Mouse (Mus musculus) adrenal gland, adult 2 months (tissue): Measurements from ENCODE around the gene Ccnf. TPM values are rescaled to one million over a fixed set of nuclear protein-coding genes. Genes with fewer than 3 reads are reported as not detected.

Experiments used
- DNase-seq: peaks from one replicate; pipeline ENCODE4 v3.0.0; 2021
- polyA plus RNA-seq: library from polyadenylated mRNA; depleted of rRNA; stranded (reverse); fragments of >200 nt; gene quantifications from 2 replicates; pipeline ENCODE4 v1.2.3, GENCODE M21; 2012
- total RNA-seq, 2 experiments: library from RNA; stranded (reverse); gene quantifications; 2 replicates each; pipeline ENCODE4 v1.2.3; 2021

The Ccnf gene
- total and polyA plus RNA-seq, 3 experiments = 1.8 to 4.0 (median 1.9) TPM

DNA sequence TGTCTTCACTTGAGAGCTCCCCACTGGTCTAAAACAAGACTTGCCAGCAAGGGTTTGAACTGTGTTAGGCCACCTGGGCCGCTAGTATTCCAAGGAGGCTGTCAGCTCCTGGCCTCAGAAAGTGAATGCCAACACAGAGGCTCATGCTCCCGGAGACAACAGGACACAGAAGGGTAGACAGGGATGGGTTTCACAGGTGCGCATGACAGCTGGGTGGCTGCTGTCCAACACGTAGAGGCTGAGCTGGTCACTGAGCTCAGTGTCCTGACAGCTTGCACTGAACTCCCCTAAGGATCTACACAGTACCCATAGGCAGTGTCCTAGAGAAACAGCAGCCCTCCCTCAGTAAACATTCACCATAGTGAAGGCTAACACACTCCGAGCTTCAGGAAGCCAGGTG, 27.8 kb downstream of the Ccnf start:
- DNase-seq = no peak

DNA sequence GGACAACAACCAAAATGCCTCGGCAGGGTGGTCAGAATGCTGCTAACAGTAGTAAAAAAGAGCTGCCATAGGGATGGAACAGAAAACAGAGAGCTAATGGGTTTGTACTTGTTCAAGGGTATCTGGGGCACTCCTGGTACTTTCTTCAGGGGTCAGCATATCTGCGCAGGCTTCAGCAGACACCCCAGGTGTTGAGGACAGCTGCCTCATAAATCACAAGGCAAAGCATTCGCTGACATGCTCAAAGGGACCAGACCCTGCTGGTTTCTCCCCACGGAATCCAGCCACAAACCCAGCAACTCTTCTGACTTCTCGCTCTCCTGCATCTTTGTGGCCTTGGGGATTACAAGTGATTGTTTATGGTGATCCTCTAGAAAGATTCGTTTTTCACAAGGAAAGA, 28.6 kb downstream of the Ccnf start:
- no peak for DNase-seq

DNA sequence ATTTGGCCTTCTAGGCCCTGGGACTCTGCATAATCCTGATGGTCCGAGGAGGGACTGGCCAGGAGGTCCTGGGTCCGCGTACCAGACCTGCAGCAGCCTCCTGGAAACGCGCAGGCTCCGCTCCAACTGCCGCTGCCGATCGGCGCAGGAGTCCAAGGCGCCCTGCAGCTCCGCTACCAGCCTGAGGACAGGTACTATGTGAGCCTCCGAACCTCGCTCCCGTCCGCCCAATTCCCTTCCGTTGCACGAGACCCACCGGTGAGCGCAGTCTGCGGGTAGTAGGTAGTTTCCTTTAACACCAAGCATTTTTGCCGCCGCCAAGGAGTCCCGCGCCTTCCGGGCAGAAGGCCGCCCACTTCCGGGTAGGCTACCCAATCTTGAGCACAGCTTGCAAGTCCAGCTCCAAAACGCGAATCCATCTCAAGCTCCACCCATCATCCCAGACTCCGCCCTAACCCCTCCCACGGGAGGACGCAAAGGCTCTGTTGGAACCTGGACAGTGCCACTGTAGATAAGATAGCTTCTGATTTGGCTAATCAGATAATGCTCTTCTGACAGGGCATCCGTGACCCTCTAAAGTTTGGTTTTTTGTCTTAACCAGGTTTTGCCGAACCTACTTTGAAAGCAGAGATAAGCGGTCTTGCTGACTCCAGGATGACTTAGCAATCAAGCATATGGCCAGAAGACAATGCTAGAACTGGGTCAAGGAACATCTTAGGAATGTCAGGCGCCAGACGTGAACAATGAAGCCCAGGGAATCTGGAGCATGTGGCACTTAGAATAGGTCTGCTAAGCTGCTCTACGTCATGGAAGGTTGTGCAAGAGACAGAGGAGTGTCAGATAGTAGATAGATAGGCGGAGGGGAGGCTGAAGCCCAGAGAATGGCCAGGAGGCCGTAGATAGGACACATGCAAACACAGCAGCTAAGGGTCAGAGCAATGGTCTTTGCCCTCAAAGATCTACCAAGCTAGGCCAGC, 30.6 kb downstream of the Ccnf start, which contains the start of gene Tedc2:
Tedc2 (minus strand) TSS at position 417 of the 977 bp plus-strand sequence.
- DNase-seq = peak; percentile 98

DNA sequence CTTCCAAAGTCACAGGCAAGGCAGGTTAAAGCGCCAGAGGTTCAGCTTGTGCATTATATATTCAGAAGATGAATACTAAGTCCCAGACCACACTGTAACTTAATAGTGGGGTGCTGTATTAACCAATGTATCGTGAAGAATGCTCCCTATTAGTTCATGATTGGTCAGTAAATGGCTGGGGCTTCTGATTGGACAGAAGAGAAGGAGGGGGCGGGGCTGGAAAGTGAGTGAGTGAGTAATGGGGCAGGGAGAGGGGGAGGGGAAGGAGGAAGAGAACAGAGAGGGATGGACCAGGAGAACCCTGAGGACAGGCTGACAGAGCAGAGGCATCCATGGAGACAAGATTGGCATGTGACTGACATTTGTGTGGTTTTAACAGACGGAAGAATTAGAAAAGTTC, 34.4 kb downstream of the Ccnf start:
- DNase-seq = no peak

DNA sequence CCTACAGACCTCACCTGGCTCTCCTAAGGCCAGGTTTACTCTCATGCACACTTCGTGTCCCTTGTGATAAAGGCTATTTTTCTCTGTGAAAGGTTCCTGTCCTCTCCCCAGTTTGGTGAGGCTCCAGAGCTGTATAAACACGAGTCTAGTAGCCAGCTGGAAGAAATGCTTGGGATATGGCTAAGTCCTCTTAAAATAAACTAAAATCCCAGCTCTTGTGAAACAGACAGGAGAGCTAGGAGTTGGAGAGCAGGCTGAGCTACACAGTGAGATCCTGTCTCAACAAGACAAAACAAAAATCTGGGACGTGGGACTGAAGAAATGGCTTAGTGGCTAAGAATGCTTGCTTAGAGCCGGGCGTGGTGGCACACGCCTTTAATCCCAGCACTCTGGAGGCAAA, 38.1 kb downstream of the Ccnf start:
- DNase-seq = no peak

DNA sequence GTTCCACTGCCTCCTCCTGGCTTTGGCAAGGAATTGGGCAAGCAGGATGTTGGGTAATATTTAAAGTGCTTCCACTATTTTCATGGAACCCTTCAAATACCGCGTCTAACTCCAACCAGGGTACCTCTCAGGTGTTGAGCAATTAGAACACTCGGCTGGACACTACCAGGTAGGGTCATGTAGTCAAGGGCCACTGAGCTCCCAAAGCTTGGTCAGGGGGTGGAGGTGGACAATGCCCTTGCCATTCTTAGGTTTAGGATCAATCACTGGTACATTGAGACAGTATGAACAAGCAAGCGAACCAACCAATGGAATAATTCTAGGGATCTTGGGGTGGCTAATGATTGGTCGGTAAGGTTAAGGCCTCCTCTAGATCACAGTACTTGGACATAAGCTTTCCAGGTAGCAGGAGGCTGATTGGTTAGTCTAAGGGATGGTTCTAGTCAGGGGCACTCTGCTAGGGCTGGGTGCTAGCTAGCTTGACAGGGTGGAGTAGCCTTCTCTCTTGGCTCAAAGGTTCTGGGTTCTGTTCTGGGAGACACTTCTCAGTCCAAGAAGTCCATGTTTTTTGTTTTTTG, 38.8 kb downstream of the Ccnf start:
- DNase-seq = no peak

DNA sequence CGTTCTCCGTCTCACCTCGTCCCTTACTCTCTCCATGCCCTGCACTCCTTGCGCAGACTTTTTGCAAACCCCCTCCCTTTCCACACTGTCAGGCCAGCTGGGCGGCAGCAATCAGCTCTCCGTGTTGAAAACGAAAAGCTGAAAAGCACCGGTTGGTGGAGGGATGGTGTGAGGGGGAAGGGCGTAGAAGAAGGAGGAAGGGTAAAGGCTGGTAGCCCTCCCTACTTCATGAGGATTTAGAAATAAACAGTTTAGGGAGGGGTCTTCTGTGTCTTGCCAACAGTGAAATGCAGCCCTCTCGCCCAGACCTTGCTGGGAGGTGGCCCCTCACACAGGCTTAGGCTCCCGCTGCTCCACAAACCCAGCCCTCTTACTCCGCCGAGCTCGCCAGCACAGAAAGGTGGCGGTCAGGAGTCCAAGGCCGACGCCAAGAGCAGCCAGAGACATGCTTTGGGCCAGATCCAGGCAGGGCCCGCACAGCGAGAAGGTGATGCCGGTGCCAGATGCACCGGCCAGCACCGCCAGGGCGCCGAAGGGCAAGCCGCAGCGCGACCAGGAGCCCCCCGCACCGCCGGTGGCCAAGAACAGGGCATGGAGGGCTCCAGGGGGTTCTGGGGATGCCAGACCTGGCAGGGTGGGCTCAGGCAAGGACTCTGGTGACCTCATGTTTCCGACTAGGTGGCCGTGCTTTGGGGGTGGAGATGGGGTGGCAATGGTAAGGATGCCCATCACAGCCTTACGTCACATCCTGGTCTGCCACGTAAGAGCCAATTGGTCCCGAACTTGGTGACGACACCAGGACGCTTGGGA, 39.4 kb downstream of the Ccnf start:
- DNase-seq = peak; percentile 81

DNA sequence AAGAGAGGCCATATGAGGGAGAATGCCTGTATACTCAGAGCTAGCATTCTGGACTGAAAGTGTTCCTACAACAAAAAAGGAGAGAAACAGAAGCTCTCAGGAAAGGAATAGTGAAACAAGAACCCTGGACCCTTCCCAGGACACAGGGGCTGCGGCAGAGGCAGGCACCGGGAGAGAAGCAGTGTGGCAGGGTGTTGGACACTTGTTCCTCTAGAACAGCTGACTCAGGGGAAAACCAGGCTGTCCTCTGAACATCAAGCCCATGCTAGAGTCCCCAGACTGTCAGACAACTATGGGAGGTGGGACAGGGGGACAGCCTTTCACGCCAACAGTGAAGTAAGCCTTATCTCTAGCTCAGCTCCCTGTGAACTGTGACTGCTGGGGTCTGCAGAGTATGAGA, 40.7 kb downstream of the Ccnf start:
- DNase-seq = no peak

DNA sequence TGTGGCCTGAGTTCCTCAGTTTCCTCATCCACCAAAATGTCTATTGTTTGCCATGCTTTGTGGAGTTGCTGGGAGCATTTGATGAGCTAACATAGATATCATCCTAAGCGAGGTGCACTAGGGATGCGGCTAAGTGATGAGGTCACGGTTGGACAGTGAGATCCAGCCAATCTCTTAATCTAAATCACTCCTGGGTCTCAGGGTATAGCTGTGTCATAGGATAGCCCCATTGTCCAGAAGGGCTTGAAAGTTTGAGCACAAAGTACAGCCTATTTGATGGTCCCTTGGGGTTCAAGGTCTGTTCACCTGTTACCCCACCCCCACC, 41.4 kb downstream of the Ccnf start:
- no peak for DNase-seq

DNA sequence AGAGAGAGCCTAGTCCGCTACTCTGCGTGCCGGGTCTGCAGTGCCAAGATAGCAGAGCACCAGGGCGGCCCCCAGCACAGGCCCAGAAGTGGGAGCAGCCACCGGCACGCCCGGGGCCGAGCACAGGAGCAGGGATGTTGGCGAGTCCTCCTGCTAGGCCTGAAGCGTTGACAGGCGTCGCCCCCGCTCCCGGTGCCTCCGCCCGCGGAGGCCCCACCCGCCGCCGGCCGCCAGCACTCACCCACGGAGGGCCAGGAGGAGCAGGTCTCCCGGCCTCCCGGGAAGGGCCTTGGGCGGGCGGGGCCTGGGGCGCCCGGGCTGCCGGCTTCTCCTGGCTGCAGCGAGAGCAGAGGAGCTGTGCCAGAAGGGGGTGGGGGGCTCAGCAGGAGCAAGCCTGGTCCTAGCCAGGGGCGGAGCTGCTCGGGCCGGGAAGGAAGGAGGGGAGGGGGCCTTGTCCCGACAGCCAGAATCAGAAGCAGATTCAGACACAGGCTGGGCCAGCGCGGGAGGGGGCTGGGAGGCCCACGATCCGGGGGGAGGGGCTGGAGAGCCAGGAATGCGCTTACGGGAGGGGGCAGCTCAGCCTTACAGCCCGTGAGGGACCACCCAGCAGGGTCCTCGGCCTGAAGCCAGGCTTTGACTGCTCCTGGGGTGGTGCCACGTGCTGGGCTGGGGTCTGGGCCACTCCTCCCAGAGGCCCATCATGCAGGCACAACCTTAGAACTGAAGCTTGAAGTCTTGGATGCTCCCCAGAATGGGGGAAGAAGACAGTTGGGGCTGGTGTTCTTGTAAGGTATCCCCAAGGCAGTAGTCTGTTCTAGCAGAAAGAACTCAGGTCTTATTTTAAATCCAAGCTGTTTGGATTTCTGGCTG, 42.0 kb downstream of the Ccnf start, which contains the start of gene Ntn3:
Ntn3 (minus strand) TSS at position 489 of the 873 bp plus-strand sequence.
- peak; percentile 74 for DNase-seq

DNA sequence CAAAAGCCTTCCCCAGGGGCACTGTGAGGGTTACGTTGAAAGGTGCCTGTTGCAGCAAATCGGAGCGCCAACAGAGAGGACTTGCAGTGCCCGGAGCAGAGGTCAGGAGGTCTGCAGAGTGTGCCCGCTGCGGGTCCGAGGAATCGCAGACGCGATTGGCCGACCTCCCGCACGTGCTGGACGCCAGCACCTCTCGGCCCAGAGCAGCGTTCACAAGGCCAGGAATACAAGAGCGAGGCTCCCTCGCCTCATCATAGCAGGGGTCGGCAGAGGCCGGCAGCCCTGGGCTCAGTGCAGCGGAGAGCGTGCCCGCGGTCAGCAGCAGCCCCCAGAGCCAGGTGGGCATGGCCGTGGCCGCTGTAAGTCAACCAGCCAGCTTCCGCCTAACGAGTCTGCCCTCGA, 42.6 kb downstream of the Ccnf start:
- DNase-seq = no peak

DNA sequence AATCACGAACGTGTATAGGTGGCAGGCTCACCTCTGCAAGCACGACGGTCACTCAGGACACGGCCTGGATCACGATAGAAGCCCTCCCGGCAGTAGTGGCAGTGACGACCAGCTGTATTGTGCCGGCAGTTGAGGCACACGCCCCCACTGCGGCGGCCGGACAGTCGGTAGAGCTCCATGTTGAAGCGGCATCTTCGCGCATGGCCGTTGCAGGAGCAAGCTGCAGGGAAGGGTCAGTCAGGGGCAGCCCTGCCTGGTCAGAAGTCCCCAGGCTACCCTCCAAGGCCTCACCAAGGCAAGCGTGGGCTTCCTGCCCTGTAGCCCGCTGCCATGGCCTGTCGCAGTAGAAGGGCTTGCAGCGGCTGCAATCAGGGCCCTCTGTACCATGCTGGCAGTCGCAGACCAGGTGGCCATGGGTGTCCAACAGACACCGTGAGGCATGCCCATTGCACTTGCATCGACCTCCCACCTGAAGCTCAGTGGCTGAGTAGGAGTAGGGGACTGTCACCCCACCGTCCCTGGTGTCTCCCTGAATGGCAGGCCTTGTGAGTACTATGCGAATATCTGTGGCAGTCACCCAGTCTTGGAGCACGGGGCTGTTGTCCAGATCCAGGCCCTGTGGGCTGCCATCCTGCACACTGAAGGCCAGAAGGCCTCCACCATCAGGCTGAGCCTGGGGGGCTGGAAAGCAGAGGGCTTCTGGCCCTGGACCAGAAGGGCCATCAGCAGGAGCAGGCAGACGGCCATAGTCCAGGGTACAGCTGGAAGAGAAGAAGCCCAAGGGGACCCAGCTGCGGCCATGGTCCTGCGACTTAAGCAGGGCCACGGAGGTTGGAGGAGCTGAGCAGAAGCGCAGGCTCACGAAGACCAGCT, 43.3 kb downstream of the Ccnf start:
- no peak for DNase-seq

DNA sequence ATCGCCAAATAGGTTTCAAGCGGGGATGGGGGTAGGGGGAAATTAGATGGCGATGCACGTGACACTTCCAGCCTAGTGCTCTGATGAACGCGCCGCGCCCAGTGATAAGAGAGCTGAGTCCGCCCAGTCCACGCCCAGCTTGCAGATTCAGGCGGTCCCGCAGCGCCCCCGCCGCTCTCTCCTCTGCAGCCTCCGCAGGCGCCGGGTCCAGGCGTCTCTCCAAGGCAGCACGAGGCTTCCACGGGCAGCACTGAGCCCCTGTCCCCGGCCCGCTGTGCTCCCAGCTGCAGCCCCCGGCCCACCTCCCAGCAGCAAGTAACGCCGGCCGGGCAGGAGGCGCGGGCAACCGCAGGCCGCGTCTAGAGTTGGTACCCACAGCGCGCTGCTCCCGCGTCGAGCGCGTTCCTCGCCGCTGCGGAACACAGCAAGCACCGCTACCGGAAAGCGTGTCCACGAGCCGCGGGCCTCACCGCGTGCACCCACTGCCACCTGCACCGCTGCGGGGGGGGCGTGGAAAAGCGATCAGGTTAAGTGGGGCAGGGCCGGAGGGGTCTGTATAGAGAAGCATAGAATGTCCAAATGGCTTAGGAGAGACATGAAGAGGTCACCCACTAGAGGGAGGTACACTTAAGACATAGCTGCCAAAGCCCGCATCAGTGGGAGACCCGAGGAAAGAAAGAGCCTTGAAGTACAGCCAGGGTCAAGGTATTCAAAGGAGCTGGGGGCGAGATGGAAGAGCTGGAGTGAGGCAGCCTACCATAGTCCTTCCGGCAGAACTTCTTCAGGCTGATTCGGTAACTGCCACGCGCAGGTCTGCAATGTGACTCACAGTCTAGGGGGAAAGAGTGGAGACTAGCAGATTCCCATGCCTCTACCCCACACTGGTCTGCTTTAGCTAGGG, 44.6 kb downstream of the Ccnf start:
- peak; percentile 76 for DNase-seq

DNA sequence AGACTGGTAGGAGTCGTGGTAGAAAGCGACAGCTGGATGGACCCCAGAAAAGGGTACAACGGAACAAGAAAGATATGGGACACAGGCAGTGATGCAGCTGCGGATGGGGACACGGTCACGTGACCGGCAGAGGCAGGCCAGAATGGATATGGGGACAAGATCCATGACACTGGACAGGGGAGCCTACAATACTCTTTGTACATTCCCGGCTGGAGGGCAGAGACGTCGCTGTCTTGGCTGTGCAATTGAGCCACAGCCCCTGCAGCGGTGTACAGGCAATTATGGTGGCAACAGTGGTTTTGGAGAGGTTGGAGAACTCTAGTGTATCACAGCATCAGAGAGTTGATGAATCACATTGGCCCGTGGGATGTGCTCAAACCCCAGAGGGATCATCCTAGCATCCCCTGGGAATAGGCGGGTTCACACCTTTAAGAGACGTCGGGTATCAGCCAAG, 45.3 kb downstream of the Ccnf start:
- DNase-seq = no peak

DNA sequence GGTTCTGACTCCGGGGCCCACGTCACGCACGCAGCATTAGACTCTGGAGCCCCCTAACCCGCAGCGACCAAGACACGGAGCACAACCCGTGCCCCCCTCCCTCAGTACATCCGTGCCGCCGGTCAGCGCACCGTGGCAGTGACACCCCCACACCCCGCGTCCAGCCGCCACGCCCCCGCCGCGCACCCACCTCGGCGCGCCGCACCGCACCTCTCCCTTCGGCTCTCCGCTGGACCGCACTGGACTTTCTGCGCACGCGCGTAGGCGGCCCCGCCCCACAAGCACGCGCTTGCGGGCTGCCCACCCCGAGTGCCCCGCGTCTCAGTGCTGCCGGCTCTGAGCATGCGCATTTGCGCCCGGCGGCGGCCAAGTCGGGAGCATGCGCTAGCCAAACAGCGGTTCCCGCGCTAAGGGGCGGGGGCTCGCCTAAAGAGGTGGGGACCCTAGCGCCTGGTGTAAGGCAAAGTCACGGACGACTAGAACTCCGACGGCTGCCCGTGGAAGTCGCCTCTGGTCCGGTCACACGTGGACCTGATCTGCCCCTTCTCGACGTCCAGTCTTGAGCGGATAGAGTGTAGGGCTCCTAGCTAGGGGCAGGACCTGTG, 45.9 kb downstream of the Ccnf start, which contains the start of gene Tbc1d24:
Tbc1d24 (minus strand) TSS at position 279 of the 605 bp plus-strand sequence.
- peak; percentile 97 for DNase-seq

DNA sequence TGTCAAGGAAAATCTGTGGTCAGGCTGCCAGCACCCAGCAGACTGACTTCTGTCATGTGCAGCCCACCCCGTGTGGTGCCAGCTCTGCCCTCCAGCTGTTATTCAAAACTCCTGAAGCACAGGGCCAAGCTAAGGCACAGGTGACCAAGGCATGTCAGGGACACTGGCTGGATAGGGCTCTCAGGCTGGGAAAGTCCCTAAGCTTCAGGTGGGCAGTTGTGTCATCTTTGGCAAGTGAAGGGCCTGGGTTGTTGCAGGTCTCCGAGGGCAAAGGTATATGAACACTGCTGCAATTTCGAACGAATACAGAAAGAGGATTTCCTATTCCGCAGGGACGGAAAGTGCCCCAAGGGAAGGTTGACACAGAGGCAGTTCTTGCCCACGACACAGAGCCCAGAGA, 46.4 kb downstream of the Ccnf start:
- DNase-seq = peak; percentile 53

DNA sequence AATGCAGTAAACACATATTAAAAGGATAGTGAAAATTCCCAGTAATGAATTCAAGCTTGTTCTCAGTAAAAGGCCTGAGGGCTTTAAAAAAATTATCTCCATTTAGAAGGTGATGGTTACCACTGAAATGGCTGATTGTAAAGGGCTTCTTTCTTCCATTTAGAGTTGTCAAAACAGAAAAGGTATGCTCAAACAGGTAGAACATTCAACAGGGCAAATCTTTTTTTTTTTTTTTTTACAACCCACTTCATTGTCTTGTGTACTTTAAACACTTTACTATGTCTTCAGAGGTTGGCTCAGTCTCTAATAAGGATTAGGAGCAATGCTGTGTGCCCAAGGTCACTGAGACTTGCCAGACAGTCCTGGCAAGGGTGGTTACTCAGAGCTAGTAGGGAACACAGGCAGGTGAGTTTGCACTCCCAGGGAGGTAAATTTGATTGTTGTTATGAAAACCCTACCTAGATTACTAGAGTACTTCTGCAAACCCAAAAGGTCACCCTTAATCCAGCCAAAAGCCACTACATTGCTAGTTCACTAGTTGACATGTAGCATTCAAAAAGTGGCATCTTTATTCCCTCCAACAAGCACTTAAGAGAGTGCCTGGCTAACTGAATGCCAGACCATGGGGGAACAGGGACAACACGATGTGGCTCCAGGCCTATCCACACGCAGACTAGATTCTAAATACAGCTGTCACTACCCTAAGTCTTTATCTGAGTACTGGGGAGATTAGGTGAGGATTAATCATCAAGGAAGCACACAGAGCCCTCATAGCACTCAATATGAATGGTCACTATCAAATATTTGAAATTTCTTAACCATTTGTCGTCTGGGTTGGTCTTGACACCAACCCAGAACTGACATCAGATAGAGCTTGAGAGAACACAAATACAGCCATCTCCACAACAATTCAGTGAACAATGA, 47.4 kb downstream of the Ccnf start:
- DNase-seq = peak; percentile 47

DNA sequence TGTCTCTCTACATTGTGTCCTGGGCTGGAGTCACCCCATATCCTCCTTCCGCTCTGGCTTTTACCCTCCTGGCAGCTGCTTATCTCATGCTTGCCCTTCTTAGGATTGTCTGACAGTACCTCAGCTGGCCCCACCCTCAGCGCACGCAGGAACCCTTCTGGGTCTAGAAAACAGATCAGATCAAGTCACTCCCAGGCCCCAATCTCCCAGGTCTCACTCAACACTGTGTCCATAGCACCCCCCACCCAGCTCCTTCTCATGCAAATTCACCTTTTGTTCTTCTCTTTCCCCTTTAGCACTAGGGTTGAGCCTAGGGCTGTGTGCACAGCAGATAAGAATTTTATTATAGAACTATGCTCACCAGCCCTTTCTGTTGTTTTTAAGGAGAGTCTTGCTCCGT, 48.2 kb downstream of the Ccnf start:
- DNase-seq = no peak
